Mouse (Mus musculus) olfactory bulb, adult 2 months (tissue): ENCODE measurements around the gene Cdc34b.

Experiments used
- CTCF ChIP-seq: fragments of 200-500 bp; IDR thresholded peaks from 2 replicates; pipeline ENCODE4 v1.5.1; 2012; ENCODE audit warnings: low read depth, mild to moderate bottlenecking, low read length, moderate library complexity; ENCODE audit not compliant: insufficient read depth
- POLR2A ChIP-seq: fragments of 200-500 bp; IDR thresholded peaks from 2 replicates; pipeline ENCODE4 v1.6.1; 2012; ENCODE audit warnings: mild to moderate bottlenecking, low read depth, low read length, moderate library complexity; ENCODE audit not compliant: insufficient read depth

DNA sequence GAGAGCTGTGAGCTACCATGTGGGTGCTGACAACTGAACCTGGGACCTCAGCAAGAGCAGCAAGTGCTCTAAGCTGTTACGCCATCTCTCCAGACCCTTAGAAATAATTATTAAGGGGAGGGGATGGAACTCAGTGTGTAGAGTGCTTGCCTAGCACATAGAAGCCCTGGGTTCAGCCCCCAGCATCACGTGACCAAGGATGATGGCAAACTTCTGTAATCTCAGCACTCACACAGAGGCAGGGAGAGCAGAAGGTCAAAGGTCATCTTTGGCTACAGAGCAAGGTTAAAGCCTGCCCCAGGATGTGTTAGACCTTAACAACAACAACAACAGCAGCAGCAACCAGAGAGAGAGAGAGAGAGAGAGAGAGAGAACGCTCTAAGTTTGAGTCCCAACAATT, 13.0 kb upstream of the Cdc34b start:
- no peak for TF ChIP-seq POLR2A
- no peak for TF ChIP-seq CTCF
